Mouse (Mus musculus) heart, embryonic 16.5 days (tissue): ENCODE results near the gene Lrmda. TPM values are rescaled to one million over a fixed set of nuclear protein-coding genes. Genes with fewer than 3 reads are reported as not detected.

Source experiments
- ATAC-seq: fragments of 200-750 bp; cut with Nextera tagmentation; replicated peaks from 2 replicates; pipeline ENCODE4 v1.8.0; 2017; ENCODE audit warnings: moderate number of reproducible peaks; ENCODE audit not compliant: insufficient read depth, low FRiP score; ENCODE audit errors: extremely low read depth
- H3K27ac ChIP-seq: fragments of 300-500 bp; sonication (generic); 2 replicates; pipeline ENCODE4 v1.5.1; 2014; ENCODE audit warnings: mild to moderate bottlenecking, low read length, control low read depth, moderate library complexity
- H3K27me3 ChIP-seq: fragments of 300-500 bp; sonication (generic); 2 replicates; pipeline ENCODE4 v1.6.1; 2014; ENCODE audit warnings: low read length, mixed read lengths; ENCODE audit not compliant: control insufficient read depth, insufficient read depth
- H3K36me3 ChIP-seq: fragments of 300-500 bp; sonication (generic); 2 replicates; pipeline ENCODE4 v1.6.1; 2014; ENCODE audit not compliant: control insufficient read depth, insufficient read depth
- H3K4me1 ChIP-seq: fragments of 300-500 bp; sonication (generic); 2 replicates; pipeline ENCODE4 v1.6.1; 2014; ENCODE audit warnings: low read length, mixed read lengths; ENCODE audit not compliant: control insufficient read depth, insufficient read depth
- H3K4me2 ChIP-seq: fragments of 300-500 bp; sonication (generic); 2 replicates; pipeline ENCODE4 v1.6.1; 2014; ENCODE audit warnings: low read depth, mild to moderate bottlenecking, control low read depth, low read length
- H3K4me3 ChIP-seq: fragments of 300-500 bp; sonication (generic); 2 replicates; pipeline ENCODE4 v1.5.1; 2014; ENCODE audit warnings: mild to moderate bottlenecking, control low read depth, low read length
- H3K9ac ChIP-seq: fragments of 300-500 bp; sonication (generic); 2 replicates; pipeline ENCODE4 v1.6.1; 2014; ENCODE audit warnings: low read length, control low read depth
- H3K9me3 ChIP-seq: fragments of 300-500 bp; sonication (generic); replicated peaks from 2 replicates; pipeline ENCODE4 v1.6.1; 2016; ENCODE audit warnings: low read length; ENCODE audit not compliant: control insufficient read depth
- whole genome bisulfite sequencing: fragments of 180-500 bp; shearing (Covaris S2); extraction: QIAGEN DNeasy Blood & Tissue Kit; methylation state at CpG from one replicate; pipeline ENCODE4 v1.1.7; 2014; 5-methylcytosine and 5-hydroxymethylcytosine counted together
- polyA plus RNA-seq: library from polyadenylated mRNA; unstranded; fragments of >200 nt; fragmentation: Nextera tagmentation; extraction: Ambion mirVana; gene quantifications from 2 replicates; pipeline ENCODE4 v1.2.1, GENCODE M21; 2015

The Lrmda gene
- polyA plus RNA-seq, 1 experiment from 2014 or later: 0.55 TPM

GRCm38 (mm10) chr14:22036338-22036737 is 16.8 kb downstream of the Lrmda start:
- Histone ChIP-seq H3K36me3 (no peaks in the 10 kb centered on the region), H3K27ac (no peak overlapping the region), H3K9me3 (no peaks in the 10 kb centered on the region), H3K27me3 (no peaks in the 10 kb centered on the region), H3K4me1 (peaks cover 3% of the 10 kb centered on the region), H3K9ac (no peak overlapping the region), H3K4me3 (no peak overlapping the region), H3K4me2 (no peak overlapping the region)
- no peak for ATAC-seq
- 70% methylated on average over 6 of the region's 6 CpGs for WGBS

- ATAC-seq: no peak
- Histone ChIP-seq H3K27me3 (no peaks in the 10 kb centered on the region), H3K4me3 (no peak overlapping the region), H3K9ac (no peak overlapping the region), H3K9me3 (no peaks in the 10 kb centered on the region), H3K4me1 (peaks cover 3% of the 10 kb centered on the region), H3K27ac (no peak overlapping the region), H3K36me3 (no peaks in the 10 kb centered on the region), H3K4me2 (no peak overlapping the region)
- 87% methylated on average over 12 of the region's 12 CpGs for WGBS
Measured at GRCm38 (mm10) chr14:22036802-22037497, 17.4 kb downstream of the Lrmda start.

GRCm38 (mm10) chr14:22037498-22038131 is 18.1 kb downstream of the Lrmda start:
- H3K4me1 ChIP-seq: peaks cover 3% of the 10 kb centered on the region
- no peaks in the 10 kb centered on the region for H3K27me3 ChIP-seq
- no peaks in the 10 kb centered on the region for H3K36me3 ChIP-seq
- H3K9me3 ChIP-seq: no peaks in the 10 kb centered on the region
- H3K4me3 ChIP-seq: no peak overlapping the region
- H3K9ac ChIP-seq: no peak overlapping the region
- 82% methylated on average over 16 of the region's 16 CpGs for WGBS
- ATAC-seq: no peak
- H3K4me2 ChIP-seq: no peak overlapping the region
- H3K27ac ChIP-seq: no peak overlapping the region

GRCm38 (mm10) chr14:22042146-22042545 is 22.6 kb downstream of the Lrmda start:
- no peak overlapping the region for H3K27ac ChIP-seq
- ATAC-seq: no peak

GRCm38 (mm10) chr14:22043420-22043819 is 23.9 kb downstream of the Lrmda start:
- 0 out of 2 replicates have a peak, but pooled peaks cover 5% of the 10 kb centered on the region for H3K4me1 ChIP-seq
- H3K27me3 ChIP-seq: no peaks in the 10 kb centered on the region
- no peaks in the 10 kb centered on the region for H3K36me3 ChIP-seq
- H3K9me3 ChIP-seq: no peaks in the 10 kb centered on the region
- no peak overlapping the region for H3K27ac ChIP-seq
- no peak overlapping the region for H3K4me2 ChIP-seq
- 79% methylated on average over 5 of the region's 5 CpGs for WGBS
- no peak overlapping the region for H3K9ac ChIP-seq
- no peak overlapping the region for H3K4me3 ChIP-seq
- ATAC-seq: no peak

More at GRCm38 (mm10) chr14:22042146-22042545, 22.6 kb downstream of the Lrmda start:
- H3K4me3 ChIP-seq: no peak overlapping the region
- WGBS: 89% methylated on average over 6 of the region's 6 CpGs
- H3K36me3 ChIP-seq: no peaks in the 10 kb centered on the region
- no peak overlapping the region for H3K4me2 ChIP-seq
- H3K9me3 ChIP-seq: no peaks in the 10 kb centered on the region
- no peaks in the 10 kb centered on the region for H3K4me1 ChIP-seq
- no peaks in the 10 kb centered on the region for H3K27me3 ChIP-seq
- no peak overlapping the region for H3K9ac ChIP-seq

GRCm38 (mm10) chr14:22046262-22046856 is 26.8 kb downstream of the Lrmda start:
- H3K9ac ChIP-seq: no peak overlapping the region
- no peak for ATAC-seq

GRCm38 (mm10) chr14:22048068-22048899 is 28.8 kb downstream of the Lrmda start:
- Histone ChIP-seq H3K4me2 (no peak overlapping the region), H3K9ac (no peak overlapping the region), H3K4me3 (no peak overlapping the region), H3K27ac (no peak overlapping the region), H3K27me3 (no peaks in the 10 kb centered on the region), H3K36me3 (no peaks in the 10 kb centered on the region), H3K4me1 (0 out of 2 replicates have a peak, but pooled peaks cover 5% of the 10 kb centered on the region), H3K9me3 (no peaks in the 10 kb centered on the region)
- 53% methylated on average over 18 of the region's 18 CpGs for WGBS
- no peak for ATAC-seq

More at GRCm38 (mm10) chr14:22046262-22046856, 26.8 kb downstream of the Lrmda start:
- no peak overlapping the region for H3K27ac ChIP-seq
- WGBS: 74% methylated on average over 10 of the region's 10 CpGs
- no peak overlapping the region for H3K4me2 ChIP-seq
- no peaks in the 10 kb centered on the region for H3K9me3 ChIP-seq
- no peaks in the 10 kb centered on the region for H3K27me3 ChIP-seq
- no peak overlapping the region for H3K4me3 ChIP-seq
- H3K4me1 ChIP-seq: 0 out of 2 replicates have a peak, but pooled peaks cover 5% of the 10 kb centered on the region
- no peaks in the 10 kb centered on the region for H3K36me3 ChIP-seq

GRCm38 (mm10) chr14:22048900-22049199 is 29.3 kb downstream of the Lrmda start:
- 55% methylated on average over 6 of the region's 6 CpGs for WGBS
- H3K4me3 ChIP-seq: no peak overlapping the region
- H3K4me1 ChIP-seq: 0 out of 2 replicates have a peak, but pooled peaks cover 5% of the 10 kb centered on the region
- no peak for ATAC-seq
- no peak overlapping the region for H3K9ac ChIP-seq
- H3K36me3 ChIP-seq: no peaks in the 10 kb centered on the region
- H3K27ac ChIP-seq: no peak overlapping the region
- H3K4me2 ChIP-seq: no peak overlapping the region
- no peaks in the 10 kb centered on the region for H3K27me3 ChIP-seq
- no peaks in the 10 kb centered on the region for H3K9me3 ChIP-seq
